Mouse (Mus musculus) effector memory CD4-positive, alpha-beta T cell, adult 5 months (primary cell): Measurements from ENCODE around the gene Strap. TPM values are rescaled to one million over a fixed set of nuclear protein-coding genes. Genes with fewer than 3 reads are reported as not detected.

Experiments used
- polyA plus RNA-seq: library from polyadenylated mRNA; unstranded; fragments of 100-300 nt; shearing (Covaris generic); gene quantifications from one replicate; pipeline ENCODE4 v1.2.1, GENCODE M21; 2017

Gene Strap
- polyA plus RNA-seq, result 112 TPM

GRCm38 (mm10) chr6:137734846-137735609 is at the start of gene Strap:
TSS of gene Strap (plus strand) at chr6:137735078.

GRCm38 (mm10) chr6:137754056-137754856 is 19.4 kb downstream of the Strap start, which contains the start of gene Dera:
TSS of gene Dera (plus strand) at chr6:137754546.

Other genes starting within 250 kb of the Strap start
- gene Eps8, start 80.2 kb upstream of the Strap start, polyA plus RNA-seq, result 1.5 TPM
- 39.1 TPM for gene Dera, start 19.5 kb downstream of the Strap start, polyA plus RNA-seq